Mouse (Mus musculus) kidney, adult 9 months (tissue): ENCODE data around the gene Gm38392.

Source experiments
- DNase-seq: peaks from one replicate; pipeline ENCODE4 v3.0.0; 2022

Gm38392 gene

GRCm38 (mm10) chr3:88235216-88235615, 51.8 kb downstream of the Gm38392 start:
- no peak for DNase-seq

GRCm38 (mm10) chr3:88234041-88234440, 53.0 kb downstream of the Gm38392 start:
- no peak for DNase-seq

GRCm38 (mm10) chr3:88232851-88233649, 54.0 kb downstream of the Gm38392 start:
- DNase-seq, result no peak

- no peak for DNase-seq
Observed at GRCm38 (mm10) chr3:88232301-88232702, 54.7 kb downstream of the Gm38392 start.

GRCm38 (mm10) chr3:88231061-88231641, 55.9 kb downstream of the Gm38392 start:
- DNase-seq, result no peak

- DNase-seq, result no peak
Observed at GRCm38 (mm10) chr3:88230262-88231047, 56.6 kb downstream of the Gm38392 start.

- no peak for DNase-seq
Observed at GRCm38 (mm10) chr3:88229526-88229925, 57.5 kb downstream of the Gm38392 start.

GRCm38 (mm10) chr3:88228906-88229305, 58.1 kb downstream of the Gm38392 start:
- DNase-seq, result peak; percentile 38

- DNase-seq, result no peak
Observed at GRCm38 (mm10) chr3:88227976-88228375, 59.0 kb downstream of the Gm38392 start.

- no peak for DNase-seq
Observed at GRCm38 (mm10) chr3:88227260-88227659, 59.8 kb downstream of the Gm38392 start.

- no peak for DNase-seq
Observed at GRCm38 (mm10) chr3:88226101-88226845, 60.7 kb downstream of the Gm38392 start.

- DNase-seq, result no peak
Observed at GRCm38 (mm10) chr3:88224929-88225328, 62.1 kb downstream of the Gm38392 start.

- no peak for DNase-seq
Observed at GRCm38 (mm10) chr3:88222446-88222845, 64.6 kb downstream of the Gm38392 start.

- no peak for DNase-seq
Observed at GRCm38 (mm10) chr3:88221519-88222390, 65.3 kb downstream of the Gm38392 start.

- peak; percentile 70 for DNase-seq
Observed at GRCm38 (mm10) chr3:88220842-88221241, 66.2 kb downstream of the Gm38392 start.

GRCm38 (mm10) chr3:88219940-88220339, 67.1 kb downstream of the Gm38392 start:
- DNase-seq, result no peak

- no peak for DNase-seq
Observed at GRCm38 (mm10) chr3:88217679-88218078, 69.3 kb downstream of the Gm38392 start.

GRCm38 (mm10) chr3:88216534-88217326, 70.3 kb downstream of the Gm38392 start:
- no peak for DNase-seq

GRCm38 (mm10) chr3:88216116-88216515, 70.9 kb downstream of the Gm38392 start:
- no peak for DNase-seq

GRCm38 (mm10) chr3:88215553-88216004, 71.4 kb downstream of the Gm38392 start:
- no peak for DNase-seq

- no peak for DNase-seq
Observed at GRCm38 (mm10) chr3:88214971-88215552, 71.9 kb downstream of the Gm38392 start.
